Mouse (Mus musculus): ENCODE measurements around the gene Glce.

Glce gene

DNA sequence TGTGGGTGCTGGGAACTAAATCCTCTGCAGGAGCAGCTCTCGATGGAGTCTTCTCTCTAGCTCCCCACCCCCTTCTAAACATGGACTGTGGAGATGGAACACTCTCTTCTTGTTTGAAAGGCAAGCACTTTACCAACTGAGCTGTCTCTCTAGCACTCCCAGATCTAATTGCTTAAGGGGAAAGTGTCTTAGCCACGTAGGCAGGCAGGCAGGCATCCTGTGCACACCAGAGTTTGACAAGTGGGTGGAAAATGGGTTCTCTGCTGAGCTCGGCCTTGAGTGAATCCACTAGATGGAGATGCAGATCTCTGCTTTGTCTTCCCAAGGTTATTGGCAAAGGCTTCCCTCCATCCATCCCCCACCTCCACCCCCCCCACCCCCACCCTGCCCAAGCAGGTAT, 94.4 kb downstream of the Glce start:
- in situ Hi-C loops (cut with MboI, MseI): loop anchor here (5.0 kb wide), 1 partner anchor 219 kb away; no protein-coding TSS in a partner anchor

DNA sequence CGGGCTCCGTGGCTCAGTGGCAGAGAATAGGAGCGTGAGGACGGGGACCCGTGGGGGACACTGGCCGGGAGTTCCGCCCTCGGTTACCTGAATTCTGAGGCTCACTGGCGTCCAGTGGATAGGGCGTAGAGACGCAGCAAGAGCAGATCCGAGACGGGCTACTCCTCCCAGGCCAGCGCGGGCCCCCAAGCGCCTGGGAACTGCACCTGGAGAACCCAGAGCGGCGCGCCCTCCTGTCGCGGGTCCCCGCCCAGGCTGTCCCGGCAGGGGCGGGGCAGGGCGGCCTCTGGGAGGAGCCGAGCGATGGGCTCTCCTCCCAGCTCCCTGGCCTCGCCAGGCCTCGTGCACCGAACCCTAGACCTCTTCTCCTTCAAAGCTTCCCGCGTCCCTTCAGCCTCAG, 95.9 kb downstream of the Glce start, which contains the start of gene Paqr5:
Paqr5 (minus strand) TSS at position 257 of the 400 bp plus-strand sequence.
- in situ Hi-C loops (cut with MboI, MseI): loop anchor here (5.0 kb wide), 1 partner anchor 221 kb away; no protein-coding TSS in a partner anchor

DNA sequence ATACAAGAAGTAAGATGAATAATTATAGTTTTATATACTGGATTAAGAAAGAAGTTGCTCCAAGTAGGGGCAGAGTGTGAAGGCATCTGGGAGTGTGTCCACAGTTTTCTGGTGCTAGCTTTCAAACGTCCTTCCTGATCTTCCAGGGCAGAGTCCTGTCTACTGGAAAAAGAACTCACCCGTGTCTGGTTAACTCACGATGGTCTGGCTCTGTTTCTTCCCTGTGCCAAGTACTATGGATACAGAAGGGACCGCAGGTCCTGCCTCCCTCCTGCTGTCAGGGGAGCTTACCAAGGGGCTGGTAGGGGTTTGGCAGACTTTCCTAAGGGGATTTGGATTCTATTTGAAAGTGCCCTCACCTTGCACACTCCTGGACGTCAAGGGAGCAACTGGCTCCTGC, 97.4 kb downstream of the Glce start:
- in situ Hi-C loops (cut with MboI, MseI): loop anchor here (5.0 kb wide), 1 partner anchor 222 kb away; no protein-coding TSS in a partner anchor

DNA sequence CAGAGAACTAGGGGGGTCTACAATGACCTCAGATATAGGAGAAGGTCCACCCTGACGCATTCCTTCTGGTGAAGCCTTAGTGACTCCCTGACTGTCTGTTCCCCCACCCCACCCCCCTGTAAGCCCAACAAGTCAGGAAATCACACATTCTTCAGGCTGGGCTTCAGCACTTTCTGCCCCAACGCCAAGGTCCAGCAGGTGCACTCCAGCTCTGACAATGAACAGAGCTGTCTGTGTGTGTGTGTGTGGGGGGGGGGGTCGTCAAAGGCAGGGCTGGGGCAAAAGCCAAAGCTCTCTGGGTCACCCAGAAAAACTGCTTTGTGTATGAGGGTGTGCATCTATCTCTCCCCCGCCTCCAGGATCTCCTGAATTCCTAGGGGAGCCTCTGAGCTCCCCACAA, 98.6 kb downstream of the Glce start:
- in situ Hi-C loops (cut with MboI, MseI): no loop called here

DNA sequence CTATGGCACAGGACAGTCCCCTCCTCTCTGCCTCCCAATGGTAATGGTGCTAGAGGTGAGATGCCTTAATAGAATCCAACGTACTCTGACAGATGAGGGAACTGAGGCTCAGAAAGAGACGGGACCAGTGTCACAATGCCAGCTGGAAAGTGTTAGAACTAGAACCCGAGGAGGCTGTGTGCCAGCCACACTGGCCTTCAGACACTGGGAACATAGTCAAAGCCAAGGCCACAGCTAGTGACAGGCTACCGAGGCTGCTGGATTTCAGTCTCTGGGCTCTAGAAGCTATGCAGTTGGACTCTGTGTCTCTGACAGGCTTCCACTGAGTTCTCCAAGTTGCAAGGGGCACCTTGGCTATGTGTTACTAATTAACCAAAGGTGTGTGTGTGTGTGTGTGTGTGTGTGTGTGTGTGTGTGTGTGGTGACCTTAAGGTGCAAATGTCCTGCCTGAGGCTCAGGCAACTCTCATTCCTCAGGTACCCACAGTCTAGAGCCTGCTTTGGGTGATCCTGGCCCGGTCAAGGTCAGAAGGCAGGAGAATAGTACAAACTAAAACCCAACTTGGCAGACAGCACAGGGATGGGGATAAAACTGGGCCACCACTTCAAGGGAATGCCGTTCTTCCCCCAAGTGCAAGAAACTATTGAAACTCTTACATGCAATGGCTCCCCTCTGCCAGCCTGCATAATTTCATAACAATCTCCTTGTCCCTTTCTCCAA, 99.3 kb downstream of the Glce start:
- in situ Hi-C loops (cut with MboI, MseI): no loop called here

DNA sequence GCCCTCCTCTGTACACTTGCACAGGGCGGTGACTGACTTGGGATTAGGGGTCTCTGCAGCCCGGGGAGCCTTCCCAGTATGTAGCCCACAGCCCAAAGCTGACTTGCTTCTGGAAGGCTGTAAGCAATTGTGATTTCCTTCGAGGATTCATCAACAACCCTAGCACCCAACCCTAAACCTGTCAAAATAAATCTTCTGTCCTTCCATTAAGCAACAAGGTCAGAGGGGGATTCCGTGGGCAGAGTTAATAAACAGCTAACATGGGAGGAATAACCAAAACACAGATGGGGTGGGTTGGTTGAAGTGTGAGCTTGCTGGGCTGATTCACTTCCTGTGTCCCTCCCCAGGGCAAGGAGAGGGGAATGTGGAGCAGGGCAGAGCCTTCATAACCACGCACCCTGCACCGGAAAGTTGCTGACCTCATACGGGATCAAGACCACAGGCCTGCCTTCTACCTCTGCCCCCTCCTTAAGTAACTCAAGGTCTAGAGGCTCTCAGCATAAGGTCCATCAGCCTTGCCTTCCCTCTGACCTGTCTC, 100.8 kb downstream of the Glce start:
- in situ Hi-C loops (cut with MboI, MseI): no loop called here

DNA sequence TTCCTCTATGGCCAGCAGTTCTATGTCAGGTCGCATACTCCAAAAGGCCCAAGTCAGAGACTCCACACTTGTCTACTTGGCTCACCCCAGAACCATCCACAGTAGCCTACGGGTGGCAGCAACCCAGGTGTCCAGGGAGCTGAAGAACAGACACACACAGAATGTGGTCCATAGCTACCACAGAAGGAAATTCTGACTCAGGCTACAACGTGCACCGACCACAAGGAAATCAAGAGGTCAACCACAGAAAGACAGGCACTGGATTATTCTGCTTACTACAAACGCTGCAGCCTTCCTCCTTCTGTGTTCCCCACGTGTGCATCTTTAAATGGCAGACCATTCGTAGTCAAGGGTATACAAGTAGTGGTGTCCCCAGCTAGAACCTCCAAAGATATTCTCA, 102.2 kb downstream of the Glce start:
- in situ Hi-C loops (cut with MboI, MseI): no loop called here

DNA sequence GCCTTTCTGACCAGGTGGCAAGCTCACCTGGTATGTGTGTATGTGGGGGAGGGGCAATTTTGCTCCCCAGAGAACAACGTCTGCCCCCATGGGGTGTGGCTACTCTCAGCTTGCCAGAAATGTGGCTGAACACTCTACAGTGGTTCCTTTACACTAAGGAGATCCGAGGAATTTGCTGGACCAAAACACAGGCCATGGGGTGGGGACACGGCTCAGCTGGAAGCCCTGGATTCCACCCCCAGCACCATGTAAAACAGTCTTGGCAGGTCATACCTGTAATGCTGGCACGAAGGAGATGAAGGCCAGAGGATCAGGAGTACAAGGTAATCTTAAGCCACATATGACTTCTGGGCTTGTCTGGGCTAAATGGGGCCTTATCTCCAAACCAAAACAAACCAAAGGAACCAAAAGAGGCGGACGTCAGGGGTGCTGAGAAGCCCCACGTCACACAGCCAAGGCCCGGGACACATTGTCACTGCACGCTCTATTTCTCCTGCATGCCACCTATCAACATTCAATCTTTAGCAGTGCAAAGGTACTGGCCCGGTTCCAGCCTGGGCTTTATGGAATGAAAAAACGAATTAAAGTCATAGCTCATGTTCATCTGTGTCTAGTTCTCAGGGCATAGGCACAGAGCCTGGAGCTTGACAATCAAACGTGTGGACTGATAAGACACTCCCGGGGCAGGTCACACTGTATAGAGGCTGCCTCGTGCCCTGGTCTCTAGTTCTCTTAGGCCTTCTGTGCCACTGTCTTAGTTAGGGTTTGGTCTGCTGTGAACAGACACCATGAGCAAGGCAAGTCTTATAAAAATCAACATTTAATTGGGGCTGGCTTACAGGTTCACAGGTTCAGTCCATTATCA, 104.0 kb downstream of the Glce start:
- in situ Hi-C loops (cut with MboI, MseI): no loop called here

DNA sequence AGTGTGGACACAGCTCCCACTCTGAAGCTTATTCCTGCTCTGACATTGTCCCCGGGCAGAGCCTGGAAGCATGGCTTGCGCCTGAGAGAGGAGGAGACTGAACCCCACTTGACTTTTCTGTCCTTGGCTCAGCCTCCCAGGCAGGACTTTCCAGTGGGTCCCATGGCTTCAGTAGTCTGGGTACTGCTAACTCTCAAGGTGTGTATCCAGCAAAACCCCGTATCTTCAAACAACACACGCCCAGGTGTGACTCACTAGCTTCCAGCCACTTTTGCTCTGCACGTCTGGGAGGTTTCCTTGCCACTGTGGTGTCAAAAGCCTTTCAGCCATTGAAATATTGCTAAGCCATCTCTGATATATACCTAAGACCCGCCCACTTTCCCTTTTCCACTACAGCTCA, 105.1 kb downstream of the Glce start:
- in situ Hi-C loops (cut with MboI, MseI): no loop called here

DNA sequence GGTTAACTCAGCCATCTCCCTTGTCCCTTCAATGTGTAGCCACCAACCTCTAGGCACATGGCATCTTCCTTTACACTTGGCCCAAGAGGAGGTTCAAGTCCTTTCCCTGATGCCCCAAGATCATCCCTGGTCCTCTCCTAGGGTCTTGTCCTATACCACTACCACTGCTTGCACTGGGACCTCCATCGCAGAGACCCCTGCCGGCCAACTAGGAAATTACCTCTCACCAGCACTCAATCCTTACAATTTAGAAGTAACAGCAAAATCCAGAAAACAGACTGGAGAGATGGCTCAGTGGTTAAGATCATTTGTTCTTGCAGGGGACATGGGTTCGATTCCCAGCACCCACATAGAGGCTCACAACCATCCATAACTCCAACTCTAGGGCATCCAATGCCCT, 107.0 kb downstream of the Glce start:
- in situ Hi-C loops (cut with MboI, MseI): no loop called here

DNA sequence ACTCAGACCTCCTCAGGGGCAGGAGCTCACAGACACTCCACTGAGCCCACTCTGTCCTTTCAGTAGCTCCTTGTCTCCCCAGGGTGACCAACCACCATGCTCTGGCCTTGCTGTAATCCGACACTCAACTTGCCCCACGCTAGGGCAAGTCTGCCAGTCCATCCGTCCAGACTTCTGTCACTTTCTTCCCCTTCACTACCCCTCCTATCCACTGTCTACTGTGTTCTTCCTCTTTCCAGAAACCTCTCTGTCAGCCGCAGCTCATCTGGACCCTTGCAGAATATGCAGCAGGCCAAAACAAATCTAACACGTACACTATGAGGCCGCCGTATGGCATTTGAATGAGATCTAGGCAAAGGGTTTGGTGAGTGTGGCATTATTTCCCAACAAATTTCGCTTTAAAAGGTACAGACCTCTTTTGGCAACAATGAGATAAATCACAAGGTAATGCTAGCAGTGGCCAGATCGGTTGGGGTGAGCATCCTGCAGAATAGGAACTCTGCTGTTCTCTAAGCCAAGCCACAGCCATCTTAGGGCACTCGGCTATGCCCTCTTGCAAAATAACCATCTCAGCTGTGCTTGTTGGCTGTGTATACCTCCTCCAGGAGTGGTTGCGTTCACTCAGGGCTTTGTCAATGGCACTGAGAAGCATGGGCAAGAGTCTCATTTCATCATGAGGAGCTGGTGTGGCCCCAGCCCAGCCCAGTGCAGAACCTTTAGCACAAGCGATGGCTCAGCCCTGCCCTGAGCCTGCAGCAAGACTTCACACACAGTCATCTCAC, 108.9 kb downstream of the Glce start:
- in situ Hi-C loops (cut with MboI, MseI): no loop called here

DNA sequence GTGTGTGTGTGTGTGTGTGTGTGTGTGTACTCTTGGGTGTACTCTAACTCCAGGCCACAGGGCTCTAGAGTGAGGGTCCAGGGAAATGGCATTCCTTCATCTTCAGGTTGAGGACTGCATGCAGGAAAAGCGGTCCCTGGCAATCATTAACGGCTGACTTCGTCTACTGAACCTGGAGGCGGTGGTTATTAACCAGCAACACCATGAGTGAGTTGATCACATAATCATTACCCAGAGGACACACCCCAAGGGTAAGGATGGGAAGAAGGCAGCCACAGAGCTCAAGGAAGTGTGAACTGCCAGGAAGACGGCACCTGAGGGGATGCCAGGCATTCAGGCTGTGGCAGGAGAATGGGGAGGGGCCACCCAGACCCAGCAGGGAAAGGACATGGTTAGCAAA, 114.1 kb downstream of the Glce start:
- in situ Hi-C loops (cut with MboI, MseI): no loop called here

All from T-helper 2 cell (primary cell).